Mouse (Mus musculus) hindbrain, postnatal 0 days (tissue): ENCODE results near the gene Psmc3. TPM values are rescaled to one million over a fixed set of nuclear protein-coding genes. Genes with fewer than 3 reads are reported as not detected.

Experiments
- ATAC-seq: fragments of 200-750 bp; cut with Nextera tagmentation; 2 replicates; pipeline ENCODE4 v1.8.0; 2017; ENCODE audit warnings: mild to moderate bottlenecking, moderate TSS enrichment, moderate library complexity
- DNase-seq: peaks from one replicate; pipeline ENCODE4 v3.0.0-alpha.2; 2015; ENCODE audit warnings: low spot score
- H3K27ac ChIP-seq: fragments of 300-500 bp; sonication (generic); 2 replicates; pipeline ENCODE4 v1.5.1; 2014; ENCODE audit warnings: mild to moderate bottlenecking
- H3K27me3 ChIP-seq: fragments of 300-500 bp; sonication (generic); 2 replicates; pipeline ENCODE4 v1.6.1; 2014; ENCODE audit warnings: low read length, mixed read lengths; ENCODE audit not compliant: insufficient read depth
- H3K36me3 ChIP-seq: fragments of 300-500 bp; sonication (generic); 2 replicates; pipeline ENCODE4 v1.6.1; 2014; ENCODE audit warnings: low read length, mixed read lengths; ENCODE audit not compliant: insufficient read depth
- H3K4me1 ChIP-seq: fragments of 300-500 bp; sonication (generic); 2 replicates; pipeline ENCODE4 v1.6.1; 2014; ENCODE audit warnings: antibody characterized with exemption, low read length, mixed read lengths; ENCODE audit not compliant: insufficient read depth
- H3K4me2 ChIP-seq: fragments of 300-500 bp; sonication (generic); 2 replicates; pipeline ENCODE4 v1.6.1; 2014; ENCODE audit warnings: low read depth, mild to moderate bottlenecking, low read length, moderate library complexity, mixed read lengths
- H3K4me3 ChIP-seq: fragments of 300-500 bp; sonication (generic); 2 replicates; pipeline ENCODE4 v1.5.1; 2014; ENCODE audit warnings: low read length
- H3K9ac ChIP-seq: fragments of 300-500 bp; sonication (generic); replicated peaks from 2 replicates; pipeline ENCODE4 v1.6.1; 2014; ENCODE audit warnings: mild to moderate bottlenecking, low read length, moderate library complexity, mixed read lengths
- H3K9me3 ChIP-seq: fragments of 300-500 bp; sonication (generic); 2 replicates; pipeline ENCODE4 v1.6.1; 2016; ENCODE audit warnings: low read length, mixed read lengths
- CTCF ChIP-seq: IDR thresholded peaks from 2 replicates; pipeline ENCODE4 v1.5.1; 2016; ENCODE audit warnings: antibody characterized with exemption, control low read depth, low read depth
- WGBS: fragments of 180-500 bp; shearing (Covaris S2); extraction: QIAGEN DNeasy Blood & Tissue Kit; methylation state at CpG from one replicate; pipeline ENCODE4 v1.1.7; 2014; 5-methylcytosine and 5-hydroxymethylcytosine counted together
- polyA plus RNA-seq: library from polyadenylated mRNA; unstranded; fragments of >200 nt; fragmentation: Nextera tagmentation; extraction: Ambion mirVana; gene quantifications from 2 replicates; pipeline ENCODE4 v1.2.1, GENCODE M21; 2015
- total RNA-seq: library from RNA; depleted of rRNA; stranded (reverse); fragments of >200 nt; gene quantifications from 2 replicates; pipeline ENCODE4 v1.2.3, GENCODE M21; 2014

Psmc3 gene
- total and polyA plus RNA-seq, 2 experiments from 2014 or later = 160 to 249 TPM

DNA sequence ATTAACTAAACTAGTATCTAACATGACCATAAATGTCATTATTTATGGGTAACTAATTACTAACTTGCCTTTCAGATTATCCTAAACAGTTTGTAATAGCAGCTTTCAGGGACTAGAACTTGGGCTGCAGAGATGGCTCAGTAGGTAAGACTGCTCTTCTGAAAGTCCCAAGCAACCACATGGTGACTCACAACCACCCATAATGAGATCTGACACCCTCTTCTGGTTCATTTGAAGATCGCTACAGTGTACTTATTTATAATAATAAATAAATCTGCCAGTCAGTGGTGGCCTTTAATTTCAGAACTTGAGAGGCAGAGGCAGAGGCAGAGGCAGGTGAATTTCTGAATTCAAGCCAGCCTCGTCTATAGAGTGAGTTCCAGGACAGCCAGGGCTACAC is 1.1 kb upstream of the Psmc3 start:
- Histone ChIP-seq H3K4me1 (peaks cover 8% of the 10 kb centered on the region; the same call in 1 of the 2 replicates), H3K36me3 (peaks cover 23% of the 10 kb centered on the region), H3K4me2 (no peak overlapping the region), H3K27ac (no peak overlapping the region), H3K4me3 (no peak overlapping the region), H3K27me3 (no peaks in the 10 kb centered on the region), H3K9me3 (no peaks in the 10 kb centered on the region), H3K9ac (no peak overlapping the region)
- DNase-seq = no peak
- 48% methylated on average over 2 of the region's 2 CpGs for WGBS
- ATAC-seq = no peak
- peak; percentile 23; the same call in 1 of the 2 replicates for TF ChIP-seq CTCF

DNA sequence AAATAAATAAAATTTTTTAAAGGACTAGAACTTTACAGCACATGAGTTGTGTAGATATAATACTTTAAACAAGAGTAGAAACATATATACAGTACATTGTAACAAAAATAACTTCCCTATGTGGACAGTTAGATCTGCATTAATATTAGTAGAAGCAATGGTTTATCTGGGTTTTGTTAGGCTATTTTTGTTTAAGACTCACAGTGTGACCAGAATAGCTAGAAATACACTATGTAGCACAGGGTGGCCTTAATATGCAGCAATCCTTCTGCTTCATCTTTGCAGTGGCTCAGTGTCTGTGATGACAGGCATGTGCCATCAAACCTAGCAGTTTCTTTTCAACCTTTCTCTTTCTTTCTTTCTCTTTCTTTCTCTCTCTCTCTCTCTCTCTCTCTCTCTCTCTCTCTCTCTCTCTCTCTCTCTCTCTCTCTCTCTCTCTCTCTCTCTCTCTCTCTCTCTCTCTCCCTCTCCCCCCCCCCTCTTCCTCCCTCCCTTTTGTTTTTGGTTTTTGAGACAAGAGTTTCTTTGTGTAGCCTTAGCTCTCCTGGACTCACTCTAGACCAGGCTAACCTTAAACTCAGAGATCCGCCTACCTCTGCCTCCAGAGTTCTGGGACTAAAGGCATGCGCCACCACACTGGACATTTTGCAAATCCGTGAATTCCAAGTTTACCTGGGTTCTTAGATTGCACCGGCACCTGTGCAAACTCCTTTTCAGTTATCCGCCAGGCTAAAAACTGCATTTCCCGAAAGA is 452 bp upstream of the Psmc3 start:
- no peaks in the 10 kb centered on the region for H3K27me3 ChIP-seq
- peaks cover 29% of the 10 kb centered on the region for H3K36me3 ChIP-seq
- TF ChIP-seq CTCF = no peak
- 1% methylated on average over 6 of the region's 6 CpGs for WGBS
- peaks cover 8% of the 10 kb centered on the region; the same call in 1 of the 2 replicates for H3K4me1 ChIP-seq
- H3K4me2 ChIP-seq = peak overlapping the region; percentile 89
- peak overlapping the region; percentile 62 for H3K4me3 ChIP-seq
- H3K27ac ChIP-seq = peak overlapping the region; percentile 81
- ATAC-seq = peak; percentile 69
- DNase-seq = no peak
- H3K9ac ChIP-seq = peak overlapping the region; percentile 60
- H3K9me3 ChIP-seq = no peaks in the 10 kb centered on the region

DNA sequence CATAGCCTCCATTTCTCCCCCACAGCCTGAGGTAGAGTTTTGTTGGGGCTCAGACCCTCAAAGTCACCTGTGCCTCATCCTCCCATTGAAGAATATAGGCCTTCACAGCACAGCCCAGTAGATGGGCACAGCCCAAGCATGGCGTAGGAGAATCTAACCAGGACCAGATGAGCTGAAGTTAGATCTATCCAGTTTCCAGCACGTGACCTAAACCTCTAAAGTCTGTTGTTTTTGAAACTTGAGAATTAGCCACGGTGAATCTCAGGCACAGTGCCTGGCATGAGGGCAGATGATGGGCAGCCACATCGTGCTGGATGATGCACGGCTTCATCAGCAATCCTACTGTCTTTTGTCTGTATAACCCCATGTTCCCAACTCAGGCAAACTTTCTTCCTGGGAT is 4.6 kb downstream of the Psmc3 start:
- TF ChIP-seq CTCF = no peak
- no peak overlapping the region for H3K4me2 ChIP-seq
- WGBS = 89% methylated on average over 5 of the region's 5 CpGs
- no peak for DNase-seq
- H3K36me3 ChIP-seq = peaks cover 52% of the 10 kb centered on the region
- H3K9me3 ChIP-seq = no peaks in the 10 kb centered on the region
- H3K27me3 ChIP-seq = no peaks in the 10 kb centered on the region
- peaks cover 8% of the 10 kb centered on the region; the same call in 1 of the 2 replicates for H3K4me1 ChIP-seq
- no peak overlapping the region for H3K9ac ChIP-seq
- no peak overlapping the region for H3K27ac ChIP-seq
- no peak overlapping the region for H3K4me3 ChIP-seq
- ATAC-seq = no peak

DNA sequence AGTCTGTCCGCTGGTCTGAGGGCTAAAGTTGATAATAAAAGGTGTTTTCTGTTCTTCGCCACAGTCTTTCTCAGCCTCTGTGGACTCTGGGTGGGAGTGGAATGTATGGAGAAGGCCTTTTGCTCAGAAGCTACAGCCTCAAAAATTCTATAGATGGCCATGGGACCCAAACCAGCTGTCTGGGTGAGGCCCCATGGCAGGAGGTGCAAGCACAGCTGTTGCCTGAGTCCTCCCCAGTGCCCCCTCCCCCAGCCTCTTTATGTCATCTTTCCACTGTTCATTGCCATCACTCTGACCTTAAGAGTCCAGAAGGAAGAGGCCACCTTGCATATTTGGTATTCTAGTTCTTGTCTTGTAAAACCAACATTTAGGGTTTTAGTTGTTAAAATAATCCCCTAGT is 5.6 kb downstream of the Psmc3 start:
- H3K27ac ChIP-seq = no peak overlapping the region
- peaks cover 8% of the 10 kb centered on the region; the same call in 1 of the 2 replicates for H3K4me1 ChIP-seq
- no peak overlapping the region for H3K4me2 ChIP-seq
- H3K4me3 ChIP-seq = no peak overlapping the region
- WGBS = 91% methylated on average over 2 of the region's 2 CpGs
- TF ChIP-seq CTCF = no peak
- H3K27me3 ChIP-seq = no peaks in the 10 kb centered on the region
- H3K9me3 ChIP-seq = no peaks in the 10 kb centered on the region
- H3K9ac ChIP-seq = no peak overlapping the region
- ATAC-seq (no peak), DNase-seq (no peak)
- peaks cover 57% of the 10 kb centered on the region for H3K36me3 ChIP-seq

DNA sequence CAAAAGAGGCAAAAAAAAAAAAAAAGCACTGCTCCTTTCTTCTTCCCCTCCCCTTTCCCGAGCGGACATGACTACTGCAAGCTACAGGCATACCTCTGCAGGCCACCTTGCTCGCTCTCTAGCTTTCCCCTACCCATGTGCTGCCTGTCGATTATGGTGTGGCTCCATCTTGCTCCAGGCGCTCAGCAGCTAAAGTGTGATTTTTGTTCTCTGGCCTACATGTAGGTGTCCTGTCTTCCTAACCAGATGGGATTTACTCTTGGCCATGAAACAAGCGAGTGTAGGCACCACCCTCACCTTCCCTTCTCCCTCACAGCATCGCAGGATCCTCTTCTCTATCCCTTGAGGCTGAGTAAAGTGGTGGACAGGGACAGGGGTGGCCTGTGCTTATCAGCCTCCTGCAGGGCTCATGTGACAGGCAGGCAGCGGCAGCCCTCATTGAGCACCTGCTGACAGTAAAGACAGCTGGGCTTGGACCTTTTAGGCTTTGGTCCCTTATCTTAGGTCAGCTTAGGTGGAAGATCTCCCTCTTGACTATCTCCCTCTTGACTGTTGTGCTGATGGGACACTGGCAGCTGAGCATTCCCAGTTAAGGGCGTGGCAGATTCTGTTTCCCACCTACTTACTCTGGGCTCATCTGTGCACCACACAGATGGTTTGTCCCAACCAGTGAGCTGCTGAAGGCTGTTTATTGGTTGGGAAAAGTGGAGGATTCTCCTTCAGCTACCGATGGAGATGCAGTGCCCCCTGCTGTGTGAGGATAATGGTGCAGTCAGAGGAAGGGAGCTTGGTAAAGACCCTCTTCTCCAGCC is 6.9 kb downstream of the Psmc3 start:
- WGBS = 78% methylated on average over 10 of the region's 10 CpGs
- no peaks in the 10 kb centered on the region for H3K9me3 ChIP-seq
- no peak overlapping the region for H3K4me2 ChIP-seq
- peak; percentile 76 for DNase-seq
- ATAC-seq = peak; percentile 52
- no peaks in the 10 kb centered on the region for H3K4me1 ChIP-seq
- no peak overlapping the region for H3K4me3 ChIP-seq
- H3K27me3 ChIP-seq = no peaks in the 10 kb centered on the region
- no peak overlapping the region for H3K27ac ChIP-seq
- H3K9ac ChIP-seq = no peak overlapping the region
- TF ChIP-seq CTCF = peak; percentile 77
- peaks cover 58% of the 10 kb centered on the region for H3K36me3 ChIP-seq

DNA sequence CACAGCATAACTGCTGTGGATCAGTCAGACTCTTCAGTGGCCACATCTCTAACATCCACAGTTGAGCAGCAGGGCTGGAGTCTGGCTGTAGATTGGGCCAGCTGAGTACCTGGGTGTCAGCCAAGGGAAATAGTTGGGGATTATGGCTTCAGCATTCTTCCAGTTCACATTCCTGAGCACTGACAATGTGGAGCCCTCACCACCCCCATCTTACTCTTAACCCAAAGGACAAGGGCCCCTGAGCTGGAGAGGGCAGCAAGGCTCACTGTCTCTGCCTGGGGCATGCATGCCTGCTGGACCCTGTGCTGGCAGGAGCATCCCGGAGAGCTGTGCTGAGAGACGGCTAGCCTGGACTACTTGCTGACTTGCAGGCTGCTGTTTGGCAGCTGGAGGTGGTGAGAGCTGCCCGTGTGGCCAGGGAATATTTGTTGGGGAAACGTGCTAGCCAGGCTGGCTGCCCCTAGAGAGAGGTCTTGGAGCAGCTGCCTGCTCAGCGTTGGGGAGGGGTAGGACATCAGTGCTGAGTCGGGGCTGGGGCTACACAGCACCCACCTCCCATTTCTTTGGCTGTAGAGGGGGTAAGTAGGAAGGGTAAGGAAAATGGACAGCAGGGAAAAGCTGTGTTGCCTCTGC is 8.2 kb downstream of the Psmc3 start:
- DNase-seq (no peak), ATAC-seq (no peak)
- no peak overlapping the region for H3K4me2 ChIP-seq
- no peak for TF ChIP-seq CTCF
- no peak overlapping the region for H3K9ac ChIP-seq
- no peaks in the 10 kb centered on the region for H3K27me3 ChIP-seq
- no peak overlapping the region for H3K4me3 ChIP-seq
- H3K27ac ChIP-seq = no peak overlapping the region
- WGBS = 71% methylated on average over 6 of the region's 6 CpGs
- no peaks in the 10 kb centered on the region for H3K4me1 ChIP-seq
- H3K9me3 ChIP-seq = no peaks in the 10 kb centered on the region
- peaks cover 47% of the 10 kb centered on the region for H3K36me3 ChIP-seq
